Mouse (Mus musculus) cerebellum, adult 11 months (tissue): ENCODE results near the gene Cyfip2.

Experiments
- DNase-seq: peaks from one replicate; pipeline ENCODE4 v3.0.0; 2022

Cyfip2 gene

DNA sequence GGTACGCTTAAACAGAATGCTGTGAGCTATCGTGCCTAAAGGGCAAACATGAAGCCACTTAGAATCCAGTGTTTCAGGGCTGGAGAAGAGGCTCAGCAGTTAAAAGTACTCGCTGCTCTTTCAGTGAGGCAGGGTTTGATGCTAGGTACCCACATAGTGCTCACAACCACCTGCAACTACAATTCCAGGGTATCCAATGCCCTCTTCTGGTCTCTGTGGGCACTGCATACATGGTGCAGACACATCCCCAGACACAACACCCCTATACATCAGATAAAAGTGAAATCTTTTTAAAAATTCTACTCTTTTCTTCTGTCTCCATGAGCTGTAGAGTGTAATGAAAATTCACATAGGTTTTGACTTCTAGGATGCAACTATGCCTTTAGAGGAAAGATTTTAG, 38.7 kb downstream of the Cyfip2 start:
- no peak for DNase-seq

DNA sequence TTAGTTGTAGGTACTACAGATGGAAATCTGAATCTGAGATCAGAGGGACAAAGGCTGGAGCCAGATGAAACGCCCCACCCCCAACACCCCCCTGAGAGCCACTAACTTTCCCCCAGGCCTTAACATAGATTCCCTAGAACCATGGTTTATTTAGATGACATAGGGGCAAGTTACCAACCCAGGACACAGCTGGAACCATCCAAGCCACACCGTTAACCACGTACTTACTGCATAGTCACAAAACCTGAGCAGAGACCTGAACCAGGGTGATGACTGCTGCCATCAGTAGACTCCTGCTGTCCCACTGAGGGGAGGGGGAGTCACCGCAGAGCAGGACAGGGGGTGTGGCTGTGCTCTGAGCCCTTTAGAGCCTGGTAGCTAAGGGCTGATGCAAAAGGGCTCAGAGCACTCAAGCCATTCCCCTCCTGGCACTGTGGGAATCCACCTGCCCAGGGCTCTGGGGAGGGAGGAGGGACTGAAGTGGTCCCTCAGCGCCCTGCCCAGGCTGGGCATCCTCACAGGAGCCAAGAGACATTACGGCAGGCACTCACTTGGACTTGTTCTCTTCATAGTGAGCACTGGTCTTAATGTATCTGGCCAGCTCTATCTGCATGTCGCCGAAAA, 40.5 kb downstream of the Cyfip2 start:
- DNase-seq, result no peak

DNA sequence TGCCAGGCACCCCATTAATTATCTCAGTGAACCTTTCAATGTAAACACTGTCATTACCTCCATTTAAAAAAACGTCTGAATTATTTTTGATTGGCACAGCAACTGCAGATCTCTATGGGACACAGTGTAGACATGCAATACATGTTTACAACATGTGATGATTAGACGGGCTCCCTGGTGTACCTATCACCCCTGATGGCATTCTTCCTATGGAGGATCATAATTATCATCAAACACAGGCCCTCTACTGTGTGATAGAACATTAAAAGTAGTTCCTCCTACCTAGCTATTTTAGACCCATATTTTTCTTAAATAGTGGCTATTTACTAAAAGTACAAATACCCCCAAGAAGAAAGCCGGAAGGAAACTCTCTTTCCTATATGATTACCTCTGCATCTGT, 42.8 kb downstream of the Cyfip2 start:
- DNase-seq, result no peak

DNA sequence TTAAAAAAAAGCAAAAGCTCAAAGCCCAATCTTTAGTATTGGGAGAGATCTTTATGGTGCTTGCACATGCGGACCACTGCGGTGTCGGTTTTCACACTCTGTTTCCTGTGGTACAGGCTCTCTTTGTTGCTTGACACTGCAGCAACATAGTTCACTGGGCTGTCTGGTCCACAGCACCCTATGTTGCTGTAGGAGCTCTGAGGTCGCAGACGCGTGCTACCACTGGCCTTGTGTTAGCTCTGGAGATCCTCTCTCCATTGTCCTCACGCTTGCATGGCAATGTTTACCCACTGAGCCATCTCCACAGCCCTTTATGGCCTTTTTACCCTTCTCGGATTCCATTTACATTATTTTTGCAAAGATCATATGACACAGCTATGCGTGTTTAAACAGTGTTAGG, 43.3 kb downstream of the Cyfip2 start:
- DNase-seq, result no peak

DNA sequence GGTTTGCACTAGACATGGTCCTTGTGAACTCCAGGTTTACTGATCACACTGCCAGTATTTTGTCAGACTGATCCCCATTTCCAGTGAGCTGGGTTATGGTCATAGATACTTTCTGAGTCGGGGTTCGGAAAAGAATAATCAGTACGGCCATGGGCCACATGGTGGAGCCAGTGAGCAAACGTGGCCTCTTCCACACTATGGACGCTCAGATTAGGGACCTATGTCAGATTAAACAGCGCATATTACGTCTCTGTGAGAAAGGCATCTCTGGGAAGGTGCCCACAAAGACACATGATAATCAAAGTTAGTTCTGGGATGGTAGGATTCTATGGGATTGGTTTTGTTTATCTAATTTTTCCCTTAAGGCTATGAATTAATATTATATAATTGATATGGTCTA, 43.7 kb downstream of the Cyfip2 start:
- peak; percentile 64 for DNase-seq

DNA sequence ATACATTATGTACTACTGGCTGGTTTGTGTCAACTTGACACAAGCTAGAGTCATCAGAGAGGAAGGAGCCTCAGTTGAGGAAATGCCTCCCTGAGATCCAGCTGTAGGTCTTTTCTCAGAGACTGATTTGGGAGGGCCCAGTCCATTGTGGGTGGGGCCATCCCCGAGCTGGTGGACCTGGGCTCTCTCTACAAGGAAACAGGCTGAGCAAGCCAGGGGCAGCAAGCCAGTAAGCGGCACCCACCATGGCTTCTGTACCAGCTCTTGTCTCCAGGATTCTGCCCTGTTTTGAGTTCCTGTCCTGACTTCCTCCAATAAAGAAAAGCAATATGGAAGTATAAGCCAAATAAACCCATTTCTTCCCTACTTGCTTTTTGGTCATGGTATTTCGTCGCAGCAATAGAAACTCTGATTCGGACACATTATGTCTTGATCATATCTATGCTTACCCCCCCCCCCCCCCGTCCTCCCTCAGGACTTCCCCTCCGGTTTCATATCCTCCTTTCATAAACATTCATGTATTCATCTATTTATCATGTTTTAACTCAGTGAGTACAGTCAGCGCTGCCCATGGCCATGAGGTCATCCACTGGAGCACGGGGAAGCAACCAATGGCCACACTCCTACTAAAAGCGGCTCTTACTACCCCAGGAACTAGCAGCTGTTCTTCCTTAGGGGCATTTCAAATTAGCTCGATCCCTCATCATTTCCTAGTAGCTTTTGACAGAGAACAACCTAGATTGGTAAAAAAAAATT, 47.5 kb downstream of the Cyfip2 start:
- DNase-seq, result no peak

DNA sequence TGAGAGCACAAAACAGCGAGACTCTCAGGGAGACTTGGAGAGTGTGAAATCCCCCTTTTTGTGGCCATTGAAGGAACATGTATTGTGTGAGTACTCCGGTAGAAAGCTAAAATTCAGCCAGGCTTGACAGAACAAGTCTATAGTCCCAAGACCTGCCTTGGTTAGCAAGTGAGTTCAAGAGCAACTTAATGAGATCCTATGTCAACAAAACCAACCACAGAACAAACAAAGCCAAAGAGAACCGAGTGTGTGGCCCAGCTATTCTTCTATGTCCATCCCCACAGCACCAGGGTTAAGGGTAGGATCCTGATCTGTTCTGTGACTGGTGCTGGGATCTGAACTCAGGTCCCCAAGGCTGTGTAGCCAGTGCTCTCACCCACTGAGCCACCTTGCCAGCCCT, 48.1 kb downstream of the Cyfip2 start:
- no peak for DNase-seq

DNA sequence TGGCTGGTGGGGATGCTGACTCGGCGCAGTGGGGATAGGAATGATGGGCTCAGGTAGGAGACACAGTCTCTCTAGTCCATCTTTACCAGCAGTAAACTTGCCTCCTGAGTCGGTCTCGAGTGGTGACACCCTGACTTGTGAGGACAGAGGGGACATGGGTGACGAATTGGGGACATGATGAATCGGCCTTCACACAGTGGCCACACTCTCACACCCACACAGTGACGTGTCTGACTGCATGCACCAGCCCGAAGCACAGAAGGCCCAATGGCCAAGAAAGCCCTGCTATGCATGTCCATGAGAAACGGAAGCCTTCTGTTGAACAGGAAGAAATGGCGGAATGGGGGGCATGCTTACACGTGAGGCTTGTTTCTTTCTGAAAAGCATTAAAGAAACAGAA, 49.4 kb downstream of the Cyfip2 start:
- no peak for DNase-seq

DNA sequence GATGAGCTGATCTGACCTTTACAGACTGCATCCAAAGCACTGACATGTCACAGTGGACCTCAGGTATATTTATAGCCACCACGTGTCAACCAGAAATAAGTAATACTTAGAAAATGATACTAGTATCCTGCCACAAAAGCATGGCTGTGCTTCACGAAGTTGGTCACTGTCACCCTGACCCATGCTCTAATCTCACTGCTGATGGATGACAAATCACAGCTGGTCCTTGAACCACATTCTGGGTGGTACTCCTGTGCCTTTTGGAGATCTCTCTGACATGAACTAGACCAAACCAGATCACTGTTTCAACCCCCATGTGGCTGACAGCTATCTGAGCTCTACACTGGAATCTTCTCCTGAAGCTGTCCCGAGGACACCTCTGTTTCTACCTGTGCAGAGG, 49.8 kb downstream of the Cyfip2 start:
- DNase-seq, result no peak

DNA sequence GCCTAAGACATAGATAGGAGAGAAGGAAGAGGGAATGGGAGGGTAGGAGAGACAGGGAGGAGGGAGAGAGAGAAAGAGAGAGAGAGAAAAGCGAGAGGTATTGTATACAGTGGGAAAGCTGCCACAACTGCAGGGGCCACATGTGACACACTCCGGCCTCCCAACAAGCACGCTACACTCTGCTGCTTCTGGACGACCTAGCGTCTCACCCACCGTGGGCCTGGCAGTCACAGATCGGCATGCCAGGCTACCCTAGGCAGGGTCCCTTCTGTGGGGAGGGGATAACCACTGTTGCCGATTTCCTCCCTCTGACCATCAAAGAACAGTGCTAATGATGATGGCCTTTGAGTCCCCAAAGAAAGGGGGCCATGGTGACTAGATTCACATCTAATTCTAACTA, 53.9 kb downstream of the Cyfip2 start:
- DNase-seq, result no peak

DNA sequence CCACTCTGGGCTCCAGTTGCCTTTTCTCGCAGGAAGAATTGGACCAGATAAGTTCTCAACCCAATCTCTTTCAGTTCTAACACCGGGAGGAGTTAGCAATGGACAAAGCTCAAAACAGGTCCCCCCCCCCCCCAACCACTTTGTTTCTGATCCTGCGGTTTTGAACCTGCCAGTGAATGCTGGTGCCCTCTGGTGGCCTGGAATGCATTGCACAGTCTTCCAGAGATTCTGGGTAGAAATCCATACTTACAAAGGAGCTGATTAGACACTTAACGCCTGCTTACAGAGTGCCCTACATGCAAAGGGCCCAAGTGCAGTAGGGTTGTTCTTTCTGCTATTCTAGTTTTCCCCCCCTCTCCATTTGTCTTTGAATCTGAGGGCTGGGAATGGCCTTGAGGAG, 54.5 kb downstream of the Cyfip2 start:
- DNase-seq, result no peak

DNA sequence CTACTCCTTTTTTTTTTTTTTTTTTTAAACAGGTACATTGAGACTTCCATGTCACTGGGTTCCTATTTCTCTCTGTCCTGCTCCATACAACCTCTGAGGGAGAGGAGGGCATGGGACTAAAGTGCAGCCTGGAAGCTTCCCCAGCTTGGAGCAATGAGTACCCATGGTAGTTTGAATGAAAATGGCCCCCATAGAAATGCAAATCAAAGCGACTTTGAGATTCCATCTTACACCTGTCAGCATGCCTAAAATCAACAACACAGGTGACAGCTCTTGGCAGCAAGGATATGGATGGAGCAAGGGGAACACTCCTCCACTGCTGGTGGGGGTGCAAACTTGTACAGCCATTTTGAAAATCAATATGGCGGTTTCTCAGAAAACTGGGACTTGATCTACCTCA, 57.4 kb downstream of the Cyfip2 start:
- DNase-seq, result no peak

DNA sequence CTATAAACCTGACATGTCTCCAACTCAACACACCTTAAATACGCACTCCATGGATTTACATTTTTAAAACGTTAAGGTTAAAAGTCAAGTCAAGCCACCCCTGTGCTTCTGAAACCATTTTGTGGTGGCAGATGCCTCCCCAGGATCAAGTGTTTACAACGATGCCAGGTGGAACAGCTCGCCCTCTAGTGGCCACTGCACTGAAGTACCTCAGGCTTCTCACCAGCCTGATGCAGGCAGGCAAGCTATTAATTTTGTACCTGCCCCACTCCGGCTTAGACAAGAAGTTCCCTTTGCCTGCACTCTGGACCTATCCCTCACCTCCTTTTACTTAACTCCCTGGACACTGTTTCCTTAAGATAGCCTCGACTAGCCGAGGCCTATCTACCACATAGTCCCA, 60.7 kb downstream of the Cyfip2 start:
- DNase-seq, result peak; percentile 66

DNA sequence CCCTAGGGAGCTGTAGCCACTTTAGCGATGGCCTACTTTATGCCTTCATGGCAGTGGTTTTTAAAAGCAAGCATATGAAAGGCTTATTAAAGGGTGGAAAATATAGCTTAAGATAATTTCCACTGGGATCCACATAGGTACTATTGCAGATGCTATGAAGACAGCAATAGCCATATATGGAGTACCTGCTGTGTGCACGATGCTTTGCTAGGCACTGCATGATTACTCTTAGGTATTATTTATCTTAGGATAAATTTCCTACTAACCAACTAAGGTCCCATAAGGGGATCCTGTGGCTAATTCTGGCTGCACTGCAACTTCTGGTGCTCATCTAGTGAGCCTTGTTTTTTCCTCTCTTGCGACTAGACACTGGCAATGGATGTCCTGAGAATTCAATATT, 64.3 kb downstream of the Cyfip2 start:
- DNase-seq, result no peak

DNA sequence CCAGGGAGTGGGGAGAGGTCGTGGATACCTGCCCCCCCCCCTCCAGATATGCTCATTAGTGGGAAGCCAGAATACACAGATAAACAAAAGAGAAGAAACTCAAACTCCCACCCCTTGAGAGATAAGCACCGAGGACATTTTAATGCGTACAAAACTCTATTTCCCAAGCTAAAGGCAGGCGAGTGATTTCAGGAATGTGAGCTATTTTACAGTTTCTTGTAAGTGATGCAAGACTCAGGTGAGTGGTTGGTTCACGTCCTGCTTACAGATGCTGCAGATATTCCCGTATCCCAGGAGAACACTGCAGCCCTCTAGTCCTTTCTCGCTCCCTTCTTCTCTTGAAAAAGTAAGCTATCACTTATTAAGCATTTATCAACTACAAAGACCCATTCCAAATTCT, 66.3 kb downstream of the Cyfip2 start:
- DNase-seq, result no peak

DNA sequence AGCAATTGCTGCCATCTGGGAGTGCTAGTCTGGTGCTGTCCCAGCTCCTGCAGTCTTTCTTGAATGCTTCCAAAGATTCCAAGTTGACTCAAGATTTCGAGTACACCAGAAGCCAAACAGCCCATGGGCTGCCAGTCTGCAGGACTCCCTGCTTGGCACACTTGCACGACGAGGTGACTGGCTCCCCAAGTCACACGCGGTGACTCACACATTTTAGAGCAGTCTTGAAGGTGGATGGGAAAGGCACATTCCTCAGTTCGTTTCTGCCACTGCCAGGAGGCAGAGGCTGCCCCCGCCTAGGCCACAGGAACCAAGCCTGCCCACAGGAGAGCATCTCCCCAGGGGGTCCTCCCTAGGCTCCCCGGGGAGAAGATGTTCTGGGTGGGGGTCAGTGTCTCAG, 66.7 kb downstream of the Cyfip2 start:
- DNase-seq, result no peak

DNA sequence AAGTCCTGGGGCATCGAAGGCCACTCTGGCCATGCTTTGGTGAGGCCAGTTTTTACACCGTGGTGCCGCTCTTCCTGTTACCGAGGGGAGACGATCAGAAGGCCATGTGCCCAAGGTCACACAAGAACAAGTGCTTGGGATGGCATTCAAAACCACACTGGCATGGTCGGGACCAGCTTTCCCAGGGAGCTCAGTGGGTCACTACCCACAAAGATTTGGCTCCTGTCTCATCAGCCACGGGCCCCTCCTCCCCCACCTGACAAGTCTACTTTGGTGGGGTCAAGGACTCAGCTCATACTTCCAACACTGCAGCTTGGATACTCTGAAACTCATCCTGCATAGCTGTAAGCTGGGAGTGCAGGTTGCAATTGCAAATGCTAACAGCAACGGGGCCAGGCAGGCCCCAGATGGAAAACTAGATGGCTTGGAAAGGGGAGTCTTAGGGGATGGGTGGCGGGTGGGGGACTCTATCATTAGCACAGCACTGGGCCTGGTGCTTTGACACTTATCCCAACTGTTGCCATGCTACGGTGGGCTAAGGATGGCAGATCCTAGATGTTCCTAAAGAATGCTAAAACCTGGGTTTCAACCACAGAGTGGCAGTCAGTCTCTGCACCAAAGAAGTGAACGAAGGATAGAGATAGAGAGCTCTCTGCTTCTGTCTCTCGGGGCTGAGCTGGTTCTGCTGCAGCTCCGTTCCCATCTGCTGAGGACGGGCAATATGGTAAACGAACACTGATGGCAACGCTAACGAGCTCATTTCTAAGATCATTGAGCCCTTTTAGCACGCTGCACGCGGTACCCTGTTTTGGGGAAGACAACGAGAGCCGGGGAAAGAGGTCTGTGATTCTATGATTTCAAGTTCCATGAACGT, 67.7 kb downstream of the Cyfip2 start:
- DNase-seq, result no peak

DNA sequence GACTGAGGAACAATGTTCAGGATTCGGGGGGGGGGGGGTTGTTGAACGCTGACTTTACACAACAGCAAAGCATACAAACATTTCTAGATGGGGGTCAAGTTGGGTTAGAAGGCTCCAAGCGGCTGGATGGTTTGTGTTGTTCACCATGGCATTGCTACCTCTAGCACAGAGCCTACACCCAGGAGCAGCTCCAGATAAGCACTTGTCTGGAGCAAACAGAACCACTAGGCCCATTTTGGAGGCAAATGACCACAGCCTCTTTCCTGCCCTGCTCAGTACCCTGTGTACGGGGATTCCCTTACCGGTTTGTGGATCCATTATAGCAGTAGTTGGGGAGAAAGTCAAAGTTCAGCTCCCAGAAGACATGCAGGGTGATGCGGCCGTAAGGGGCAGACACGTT, 70.7 kb downstream of the Cyfip2 start:
- DNase-seq, result no peak

DNA sequence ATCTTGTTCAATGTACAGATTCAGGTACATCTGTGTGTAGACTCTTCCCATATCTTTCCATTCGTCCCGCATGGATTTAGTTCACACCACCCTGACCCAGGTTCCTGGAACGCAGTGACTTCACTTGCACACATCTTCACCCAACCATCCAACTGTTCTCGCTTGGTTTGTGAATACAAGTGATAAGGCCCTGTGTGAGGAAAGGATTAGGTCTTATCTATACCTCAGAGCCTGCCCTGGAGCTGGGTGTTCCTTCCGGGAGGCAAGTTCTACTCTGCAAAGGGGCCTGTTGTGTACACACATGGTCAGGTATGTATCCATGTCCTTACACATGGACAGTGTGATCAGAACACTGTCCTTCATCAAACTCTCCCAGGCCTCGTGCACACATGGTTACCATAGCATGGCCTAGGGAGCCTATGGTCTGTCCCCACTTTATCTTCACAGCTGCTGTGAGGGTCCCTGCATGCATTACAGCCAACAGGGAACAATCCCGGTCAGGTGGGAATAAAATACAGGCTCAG, 71.4 kb downstream of the Cyfip2 start:
- no peak for DNase-seq

DNA sequence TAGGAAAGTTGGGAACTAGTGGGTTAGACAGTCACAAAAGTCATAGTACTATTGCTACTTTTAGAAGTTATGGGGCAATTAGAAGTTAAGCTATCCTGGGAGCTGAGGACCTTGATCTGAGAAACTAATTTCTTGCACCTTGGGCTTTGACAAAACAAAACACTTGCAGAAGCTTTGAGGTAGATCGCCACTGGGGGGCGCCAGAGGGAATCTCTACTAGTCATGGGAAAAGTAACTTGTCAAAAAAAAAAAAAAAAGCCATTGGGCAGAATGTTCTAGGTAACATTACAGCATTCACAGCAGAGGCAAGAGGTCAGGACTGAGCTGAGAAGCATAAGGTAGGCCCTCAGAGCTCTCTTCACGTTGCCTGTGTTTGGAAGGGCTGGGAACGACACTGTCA, 75.7 kb downstream of the Cyfip2 start:
- peak; percentile 51 for DNase-seq

DNA sequence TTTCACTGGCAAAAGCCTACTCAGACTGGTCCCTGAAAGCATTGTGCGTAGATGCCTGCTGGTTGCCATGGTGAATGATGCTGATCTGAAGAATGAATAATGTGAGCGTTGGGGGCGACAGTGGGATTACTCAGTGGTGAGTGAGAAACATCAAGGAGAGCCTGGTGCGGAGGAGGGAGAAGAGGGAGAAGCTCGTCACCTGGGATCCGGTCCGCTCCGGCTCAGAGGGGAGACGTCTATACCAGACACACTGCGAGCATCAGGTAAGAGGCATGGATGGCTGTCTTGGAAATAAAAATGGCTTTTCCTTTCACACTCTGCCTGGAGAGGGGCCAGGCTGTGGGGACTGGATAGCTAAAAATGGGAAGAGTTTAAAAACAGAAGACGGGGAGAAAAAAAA, 77.3 kb downstream of the Cyfip2 start, which contains the start of gene Fndc9:
TSS of gene Fndc9 (plus strand) at position 198 of the 400 bp plus-strand sequence.
- DNase-seq, result no peak

DNA sequence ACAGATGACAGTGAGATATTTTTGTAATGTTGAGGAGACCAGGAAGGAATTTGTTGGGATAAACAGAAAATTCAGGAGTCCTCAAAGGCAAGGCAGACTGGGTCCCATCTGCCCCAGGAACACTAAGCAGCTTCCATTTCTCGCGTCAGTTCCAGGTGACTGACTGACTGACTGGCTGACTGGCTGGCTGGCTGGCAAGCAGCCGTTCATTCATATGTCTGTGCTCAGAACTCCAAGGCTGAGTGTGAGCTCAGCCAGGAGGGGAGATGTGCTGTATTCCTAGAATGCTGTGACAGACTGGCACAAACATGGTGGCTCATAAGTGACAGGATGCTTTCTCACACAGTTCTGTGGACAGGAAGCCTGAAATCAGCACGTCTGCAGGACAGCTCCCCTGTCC, 78.7 kb downstream of the Cyfip2 start:
- DNase-seq, result no peak

DNA sequence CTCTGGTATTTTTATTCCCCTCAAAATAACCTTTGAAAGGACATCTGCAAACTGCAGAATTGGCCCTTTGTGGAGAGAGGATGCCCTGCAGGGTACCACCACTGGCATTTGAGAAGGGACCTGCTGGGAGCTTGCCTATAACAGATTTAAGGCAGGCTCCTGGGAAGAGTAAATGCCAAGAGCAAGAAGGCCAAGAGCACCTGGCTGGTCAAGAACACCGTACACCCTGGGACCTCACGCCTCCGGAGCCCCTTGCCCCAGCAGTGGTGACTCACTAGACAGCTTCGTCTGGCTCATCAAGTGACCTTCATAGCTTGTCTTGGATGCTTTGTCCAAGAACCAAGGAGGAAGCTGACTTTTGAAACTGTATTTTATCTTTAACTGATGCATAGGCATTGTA, 79.9 kb downstream of the Cyfip2 start:
- no peak for DNase-seq

DNA sequence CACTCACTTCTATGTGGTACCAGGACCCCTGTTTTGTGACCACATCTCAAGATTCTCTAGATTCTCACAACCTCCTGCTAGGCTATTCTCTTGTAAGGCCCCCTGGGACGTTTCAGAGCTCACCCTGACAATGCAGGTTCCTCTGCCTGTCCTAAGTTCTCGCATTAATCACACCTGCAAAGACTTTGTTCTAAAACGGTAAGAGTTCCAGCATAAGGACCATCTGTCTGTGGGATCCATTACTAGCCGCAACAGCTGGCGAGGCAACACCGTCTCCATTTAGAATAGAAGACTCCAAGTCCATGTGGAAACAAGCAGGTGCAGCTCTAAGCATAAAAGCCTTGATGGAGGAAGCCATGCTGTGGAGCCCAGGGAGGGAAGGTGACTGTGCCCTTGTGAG, 82.5 kb downstream of the Cyfip2 start:
- no peak for DNase-seq
